Mouse (Mus musculus) megakaryocyte, embryonic 14.5 days (primary cell): Measurements from ENCODE around the gene Usp47.

Experiments used
- FLI1 ChIP-seq: IDR thresholded peaks from 2 replicates; pipeline ENCODE4 v1.6.1; 2012; ENCODE audit warnings: low read length, inconsistent platforms, mixed read lengths
- GATA1 ChIP-seq: IDR thresholded peaks from 3 replicates; pipeline ENCODE4 v1.6.1; 2012; ENCODE audit warnings: mixed read lengths, low read length, inconsistent platforms, borderline replicate concordance

GRCm38 (mm10) chr7:112042758-112043157, 19.5 kb downstream of the Usp47 start:
- TF ChIP-seq GATA1 (no peak), FLI1 (no peak)
